Mouse (Mus musculus) heart, adult 2 months (tissue): Measurements from ENCODE around the gene Mvb12b.

Experiments
- CTCF ChIP-seq: fragments of 200-600 bp; IDR thresholded peaks from 2 replicates; pipeline ENCODE4 v1.8.1; 2022; ENCODE audit warnings: antibody characterized with exemption, mild to moderate bottlenecking, moderate library complexity
- EP300 ChIP-seq: fragments of 200-500 bp; IDR thresholded peaks from 2 replicates; pipeline ENCODE4 v1.6.1; 2011; ENCODE audit warnings: low read depth, low read length, control low read depth; ENCODE audit not compliant: insufficient read depth

GRCm38 (mm10) chr2:33764476-33764875, 123.3 kb downstream of the Mvb12b start:
- TF ChIP-seq CTCF (no peak), EP300 (no peak)
